Mouse (Mus musculus) kidney, postnatal 0 days (tissue): Measurements from ENCODE around the gene Ccdc162. TPM values are rescaled to one million over a fixed set of nuclear protein-coding genes. Genes with fewer than 3 reads are reported as not detected.

Experiments used
- ATAC-seq: fragments of 200-750 bp; cut with Nextera tagmentation; replicated peaks from 2 replicates; pipeline ENCODE4 v1.8.0; 2017; ENCODE audit warnings: low read depth, moderate number of reproducible peaks, moderate TSS enrichment, moderate library complexity; ENCODE audit not compliant: low FRiP score
- DNase-seq: peaks from one replicate; pipeline ENCODE4 v3.0.0-alpha.2; 2016; ENCODE audit warnings: low spot score
- H3K27ac ChIP-seq: fragments of 300-500 bp; sonication (generic); 2 replicates; pipeline ENCODE4 v1.5.1; 2014; ENCODE audit warnings: mild to moderate bottlenecking
- H3K27me3 ChIP-seq: fragments of 300-500 bp; sonication (generic); 2 replicates; pipeline ENCODE4 v1.6.1; 2014; ENCODE audit warnings: low read length, mixed read lengths; ENCODE audit not compliant: insufficient read depth
- H3K36me3 ChIP-seq: fragments of 300-500 bp; sonication (generic); 2 replicates; pipeline ENCODE4 v1.6.1; 2014; ENCODE audit warnings: low read length, mixed read lengths; ENCODE audit not compliant: insufficient read depth
- H3K4me1 ChIP-seq: fragments of 300-500 bp; sonication (generic); replicated peaks from 2 replicates; pipeline ENCODE4 v1.6.1; 2014; ENCODE audit warnings: antibody characterized with exemption, low read length, mixed read lengths; ENCODE audit not compliant: insufficient read depth
- H3K4me2 ChIP-seq: fragments of 300-500 bp; sonication (generic); 2 replicates; pipeline ENCODE4 v1.6.1; 2014; ENCODE audit warnings: mild to moderate bottlenecking, low read length, moderate library complexity, mixed read lengths
- H3K4me3 ChIP-seq: fragments of 300-500 bp; sonication (generic); replicated peaks from 2 replicates; pipeline ENCODE4 v1.5.1; 2014; ENCODE audit warnings: low read depth, low read length
- H3K9ac ChIP-seq: fragments of 300-500 bp; sonication (generic); 2 replicates; pipeline ENCODE4 v1.6.1; 2014; ENCODE audit warnings: low read depth, low read length
- H3K9me3 ChIP-seq: fragments of 300-500 bp; sonication (generic); replicated peaks from 2 replicates; pipeline ENCODE4 v1.6.1; 2016; ENCODE audit warnings: low read length, inconsistent platforms, mixed read lengths
- CTCF ChIP-seq: IDR thresholded peaks from 2 replicates; pipeline ENCODE4 v1.5.1; 2016; ENCODE audit warnings: antibody characterized with exemption, low read depth, mild to moderate bottlenecking, moderate library complexity
- WGBS: fragments of 180-500 bp; shearing (Covaris S2); extraction: QIAGEN DNeasy Blood & Tissue Kit; methylation state at CpG from one replicate; pipeline ENCODE4 v1.1.7; 2014; 5-methylcytosine and 5-hydroxymethylcytosine counted together
- polyA plus RNA-seq: library from polyadenylated mRNA; unstranded; fragments of >200 nt; fragmentation: Nextera tagmentation; extraction: Ambion mirVana; gene quantifications from 2 replicates; pipeline ENCODE4 v1.2.1, GENCODE M21; 2015

Ccdc162 gene
- polyA plus RNA-seq, 1 experiment from 2014 or later = 1.0 TPM

DNA sequence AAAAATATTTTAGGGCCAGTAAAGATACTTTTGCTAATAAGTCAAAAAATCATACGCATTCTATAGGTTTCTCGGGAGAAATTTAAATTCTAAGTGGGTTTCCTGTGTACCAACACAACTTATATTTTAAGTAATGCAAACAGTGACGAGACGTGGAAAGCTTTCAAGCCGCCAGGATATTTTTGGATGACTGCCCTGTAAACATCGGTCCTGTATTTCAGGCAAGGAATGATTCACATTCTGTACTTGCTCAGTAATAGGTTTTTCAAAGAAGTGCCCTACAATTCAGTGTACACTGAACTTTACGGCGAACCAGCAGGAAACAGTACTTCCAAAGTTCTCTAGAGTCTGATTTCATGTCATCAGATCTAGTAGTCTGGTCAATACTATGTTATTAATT, 5.7 kb downstream of the Ccdc162 start:
- 77% methylated on average over 8 of the region's 8 CpGs for WGBS

DNA sequence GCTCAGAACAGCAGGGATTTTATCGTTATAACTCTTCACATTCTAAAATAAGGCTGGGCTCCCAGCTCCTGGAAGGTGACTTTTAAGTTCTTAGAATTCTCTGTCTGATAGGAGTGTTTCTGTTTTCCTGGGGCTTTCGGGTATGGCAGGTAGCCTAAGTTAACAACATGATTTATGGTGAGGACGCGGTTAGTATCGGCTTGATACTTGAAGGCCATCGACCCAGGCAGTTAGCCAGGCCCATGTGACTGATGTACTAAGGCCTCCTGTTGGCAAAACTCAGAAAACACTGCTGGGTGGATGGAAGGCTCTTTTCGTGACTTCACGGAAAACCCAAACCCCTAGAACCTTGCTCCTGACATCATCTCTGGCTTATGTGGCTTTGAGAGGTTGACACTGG, 7.1 kb downstream of the Ccdc162 start:
- Histone ChIP-seq H3K36me3 (no peaks in the 10 kb centered on the region), H3K4me2 (no peak overlapping the region), H3K4me1 (no peaks in the 10 kb centered on the region), H3K9ac (no peak overlapping the region), H3K27ac (no peak overlapping the region), H3K4me3 (no peak overlapping the region), H3K9me3 (no peaks in the 10 kb centered on the region), H3K27me3 (no peaks in the 10 kb centered on the region)
- 49% methylated on average over 8 of the region's 8 CpGs for WGBS
- no peak for TF ChIP-seq CTCF
- DNase-seq (no peak), ATAC-seq (no peak)

More for the DNA sequence above, 5.7 kb downstream of the Ccdc162 start:
- Histone ChIP-seq H3K4me1 (no peaks in the 10 kb centered on the region), H3K9me3 (no peaks in the 10 kb centered on the region), H3K27ac (no peak overlapping the region), H3K4me2 (no peak overlapping the region), H3K9ac (no peak overlapping the region), H3K27me3 (no peaks in the 10 kb centered on the region), H3K4me3 (no peak overlapping the region), H3K36me3 (no peaks in the 10 kb centered on the region)
- DNase-seq (no peak), ATAC-seq (no peak)
- TF ChIP-seq CTCF = no peak

DNA sequence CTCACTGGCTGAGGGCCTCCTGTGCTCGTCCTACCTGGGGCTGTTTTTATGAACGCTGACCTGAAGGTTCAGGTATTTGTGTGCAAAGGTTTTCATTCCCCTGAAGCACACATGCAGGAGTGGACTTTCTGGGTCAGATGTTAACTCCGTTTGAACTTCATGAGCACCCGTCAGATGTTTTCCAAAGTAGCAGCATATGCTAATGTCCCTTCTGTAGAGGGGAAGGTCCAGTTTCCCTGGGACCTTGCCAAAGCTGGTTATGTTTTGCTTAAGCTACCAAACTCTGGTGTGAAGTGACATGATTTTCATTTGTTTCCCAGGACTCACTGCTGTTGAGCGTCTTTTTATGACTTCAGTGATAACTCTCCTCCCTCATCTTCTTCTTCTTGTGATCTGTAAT, 16.8 kb downstream of the Ccdc162 start:
- H3K9ac ChIP-seq = no peak overlapping the region
- peak; percentile 33 for ATAC-seq
- no peak overlapping the region for H3K27ac ChIP-seq
- no peaks in the 10 kb centered on the region for H3K27me3 ChIP-seq
- DNase-seq = no peak
- 78% methylated on average over 5 of the region's 5 CpGs for WGBS
- no peak for TF ChIP-seq CTCF
- no peaks in the 10 kb centered on the region for H3K4me1 ChIP-seq
- H3K9me3 ChIP-seq = no peaks in the 10 kb centered on the region
- no peak overlapping the region for H3K4me3 ChIP-seq
- no peak overlapping the region for H3K4me2 ChIP-seq
- no peaks in the 10 kb centered on the region for H3K36me3 ChIP-seq

DNA sequence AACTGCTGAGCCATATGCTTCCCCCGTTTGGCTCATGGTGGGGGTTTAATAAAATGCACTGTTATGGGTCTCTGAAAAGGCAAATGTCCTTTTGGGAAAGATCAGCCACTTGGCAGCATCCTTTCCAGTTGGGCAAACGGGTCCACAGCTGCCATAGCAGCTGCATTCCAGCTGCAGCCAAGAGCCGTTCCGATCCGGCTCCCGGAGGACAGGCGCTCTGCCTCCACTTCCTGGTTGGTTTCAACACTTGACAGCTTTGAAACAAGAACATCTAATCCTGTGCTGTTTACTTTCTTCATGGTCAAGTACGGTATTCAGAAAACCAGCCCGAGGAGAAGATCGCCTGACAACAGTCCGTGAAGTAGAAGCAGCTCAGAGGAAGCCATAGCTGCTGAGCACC, 19.4 kb downstream of the Ccdc162 start:
- DNase-seq (no peak), ATAC-seq (no peak)
- TF ChIP-seq CTCF = no peak
- Histone ChIP-seq H3K36me3 (no peaks in the 10 kb centered on the region), H3K27me3 (no peaks in the 10 kb centered on the region), H3K9me3 (no peaks in the 10 kb centered on the region), H3K9ac (no peak overlapping the region), H3K27ac (no peak overlapping the region), H3K4me2 (no peak overlapping the region), H3K4me3 (no peak overlapping the region), H3K4me1 (no peaks in the 10 kb centered on the region)
- WGBS = 71% methylated on average over 11 of the region's 11 CpGs

DNA sequence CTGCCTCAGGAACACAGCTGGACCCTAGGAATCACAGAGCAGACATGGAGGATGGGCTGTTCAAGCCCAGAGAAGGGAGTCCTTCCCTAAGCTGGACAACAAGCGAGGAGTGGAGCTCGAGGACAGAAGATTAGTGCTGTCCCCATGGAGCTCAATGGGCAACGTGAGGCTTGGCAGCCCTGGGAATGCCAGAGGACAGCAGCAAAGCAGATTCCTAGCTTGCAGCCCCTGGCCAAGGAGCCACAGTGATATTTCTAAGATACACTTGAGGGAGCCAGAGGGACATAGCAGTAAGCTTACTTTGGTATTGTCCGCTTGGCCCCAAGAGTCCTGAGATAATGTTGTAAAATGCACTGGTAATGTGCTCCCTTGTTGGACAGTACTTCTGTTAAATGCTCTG, 25.5 kb downstream of the Ccdc162 start:
- ATAC-seq = no peak
- Histone ChIP-seq H3K27ac (no peak overlapping the region), H3K4me1 (no peaks in the 10 kb centered on the region), H3K4me3 (no peak overlapping the region), H3K4me2 (no peak overlapping the region), H3K9me3 (no peaks in the 10 kb centered on the region), H3K9ac (no peak overlapping the region), H3K36me3 (no peaks in the 10 kb centered on the region), H3K27me3 (no peaks in the 10 kb centered on the region)
- TF ChIP-seq CTCF = peak; percentile 44; the same call in 1 of the 2 replicates
- WGBS = 77% methylated on average over 4 of the region's 4 CpGs
- no peak for DNase-seq

DNA sequence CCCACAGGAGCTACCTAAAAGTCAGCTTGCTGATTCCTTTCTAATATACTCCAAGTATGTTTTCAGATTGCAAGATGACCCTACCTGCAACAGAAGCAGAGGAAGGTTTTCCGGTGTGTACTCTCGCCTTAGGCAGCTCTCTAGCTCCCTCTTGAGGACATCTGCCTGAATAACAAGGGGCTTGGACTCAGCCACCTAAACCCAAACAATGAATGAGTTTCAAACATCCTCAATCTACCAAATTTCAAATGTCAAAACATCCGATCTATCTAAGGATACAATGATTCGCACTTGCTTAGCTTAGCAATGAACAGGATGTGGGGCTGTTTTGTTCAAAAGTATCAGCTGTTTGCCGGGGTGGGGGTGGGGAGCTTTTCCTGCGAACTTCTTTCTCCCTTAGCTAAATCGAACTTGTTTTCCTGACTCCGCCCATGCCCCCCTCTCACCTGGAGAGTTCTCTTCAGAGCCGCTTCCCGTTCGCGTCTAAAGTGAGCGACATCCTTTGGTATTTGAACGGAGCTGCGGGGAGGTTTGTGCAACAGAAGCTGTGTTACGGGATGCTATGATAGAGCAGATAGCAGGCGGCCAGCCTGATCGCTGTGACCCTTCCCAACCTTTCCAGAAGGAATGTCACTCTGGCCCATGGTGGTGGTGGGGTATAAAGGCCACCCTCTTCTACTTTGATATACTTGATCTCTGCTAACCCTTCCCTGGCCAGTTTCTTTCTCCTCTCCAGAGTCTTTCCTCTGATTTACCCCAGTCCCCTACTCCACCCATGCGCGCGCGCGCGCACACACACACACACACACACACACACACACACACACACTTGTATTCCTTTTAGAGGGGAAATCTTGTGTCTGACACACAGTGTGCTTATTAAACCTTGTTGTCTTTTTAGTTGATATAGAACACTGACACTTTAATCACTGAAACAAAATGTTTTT, 26.2 kb downstream of the Ccdc162 start:
- TF ChIP-seq CTCF = peak; percentile 87
- Histone ChIP-seq H3K27ac (no peak overlapping the region), H3K9ac (peak overlapping the region; percentile 51; the same call in 1 of the 2 replicates), H3K4me3 (peak overlapping the region; percentile 34), H3K4me2 (peak overlapping the region; percentile 81), H3K36me3 (no peaks in the 10 kb centered on the region), H3K27me3 (no peaks in the 10 kb centered on the region), H3K4me1 (no peaks in the 10 kb centered on the region), H3K9me3 (no peaks in the 10 kb centered on the region)
- DNase-seq (peak; percentile 75), ATAC-seq (peak; percentile 40; the same call in 1 of the 2 replicates)
- 25% methylated on average over 24 of the region's 24 CpGs for WGBS
